Mouse (Mus musculus) lung, postnatal 14 days (tissue): ENCODE data around the gene Hoxa3.

Source experiments
- DNase-seq: peaks from one replicate; pipeline ENCODE4 v3.0.0; 2021

Hoxa3 gene

DNA sequence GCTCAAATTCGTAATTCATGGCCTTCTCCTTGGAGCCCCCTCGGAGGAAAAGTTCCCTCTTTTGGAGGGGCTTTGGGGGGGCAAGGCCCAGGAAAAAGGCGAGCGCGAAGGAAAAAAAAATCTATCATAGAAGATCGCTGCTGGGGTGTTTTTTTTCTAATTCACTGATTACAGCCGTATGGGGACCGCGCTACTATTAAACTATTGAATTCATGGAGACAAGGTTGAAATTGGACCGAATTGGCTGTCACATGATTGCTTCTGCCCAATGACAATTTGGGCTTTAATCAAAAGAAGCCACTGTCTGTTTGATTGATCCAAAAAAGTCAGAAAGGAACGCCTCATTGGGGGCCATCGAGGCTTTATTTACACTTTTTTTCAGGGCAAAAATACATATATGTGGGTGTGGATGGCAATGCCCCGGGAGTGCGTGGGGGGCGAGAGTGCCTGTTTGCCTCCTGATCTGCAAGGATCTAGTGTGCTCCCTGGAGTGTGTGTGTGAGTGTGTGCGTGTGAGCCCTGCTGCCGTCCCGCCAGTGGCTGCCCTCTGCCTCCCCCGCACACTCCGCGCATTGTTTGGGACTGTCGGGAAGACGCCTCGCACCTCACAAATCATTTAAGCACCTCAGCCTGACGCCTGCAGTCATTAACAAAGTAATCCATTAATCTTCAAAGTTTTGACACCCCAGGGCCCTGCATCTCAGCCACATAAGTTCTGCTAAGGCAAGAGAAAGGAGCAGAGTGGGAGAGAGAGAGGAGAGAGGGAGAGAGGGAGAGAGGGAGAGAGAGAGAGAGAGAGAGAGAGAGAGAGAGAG lies 48.3 kb downstream of the Hoxa3 start, which contains the start of gene Hoxa2:
Hoxa2 (minus strand) TSS at position 206 of the 815 bp plus-strand sequence.
- no peak for DNase-seq

DNA sequence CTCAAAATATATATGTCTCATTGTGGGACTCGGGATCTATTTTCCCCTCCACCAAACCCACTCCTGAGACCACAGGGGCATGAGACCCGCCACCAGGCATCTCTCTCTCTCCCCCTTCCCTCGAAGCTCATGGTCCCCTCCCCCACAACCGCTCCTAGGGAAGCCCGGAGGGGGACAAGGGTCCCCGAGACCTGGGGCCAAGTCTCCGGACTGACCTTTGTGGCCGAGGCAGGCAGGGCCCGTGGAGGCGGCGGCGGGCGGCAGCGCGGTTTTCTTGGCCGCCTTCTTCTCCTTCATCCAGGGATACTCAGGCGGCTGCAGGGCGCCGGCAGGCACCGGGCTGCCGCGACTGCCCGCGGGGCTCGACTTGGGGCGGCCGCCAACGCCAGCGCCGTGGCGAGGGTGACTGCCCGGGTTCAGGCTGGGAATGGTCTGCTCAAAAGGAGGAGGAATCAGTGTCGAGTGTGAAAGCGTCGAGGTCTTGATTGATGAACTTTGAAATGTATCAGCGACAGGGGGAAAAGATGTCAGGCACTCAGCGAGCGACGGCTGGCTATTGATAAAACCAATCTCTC lies 49.0 kb downstream of the Hoxa3 start:
- peak; percentile 38 for DNase-seq

- no peak for DNase-seq
These were observed 49.6 kb downstream of the Hoxa3 start for GRCm38 (mm10) chr6:52163366-52164031.

DNA sequence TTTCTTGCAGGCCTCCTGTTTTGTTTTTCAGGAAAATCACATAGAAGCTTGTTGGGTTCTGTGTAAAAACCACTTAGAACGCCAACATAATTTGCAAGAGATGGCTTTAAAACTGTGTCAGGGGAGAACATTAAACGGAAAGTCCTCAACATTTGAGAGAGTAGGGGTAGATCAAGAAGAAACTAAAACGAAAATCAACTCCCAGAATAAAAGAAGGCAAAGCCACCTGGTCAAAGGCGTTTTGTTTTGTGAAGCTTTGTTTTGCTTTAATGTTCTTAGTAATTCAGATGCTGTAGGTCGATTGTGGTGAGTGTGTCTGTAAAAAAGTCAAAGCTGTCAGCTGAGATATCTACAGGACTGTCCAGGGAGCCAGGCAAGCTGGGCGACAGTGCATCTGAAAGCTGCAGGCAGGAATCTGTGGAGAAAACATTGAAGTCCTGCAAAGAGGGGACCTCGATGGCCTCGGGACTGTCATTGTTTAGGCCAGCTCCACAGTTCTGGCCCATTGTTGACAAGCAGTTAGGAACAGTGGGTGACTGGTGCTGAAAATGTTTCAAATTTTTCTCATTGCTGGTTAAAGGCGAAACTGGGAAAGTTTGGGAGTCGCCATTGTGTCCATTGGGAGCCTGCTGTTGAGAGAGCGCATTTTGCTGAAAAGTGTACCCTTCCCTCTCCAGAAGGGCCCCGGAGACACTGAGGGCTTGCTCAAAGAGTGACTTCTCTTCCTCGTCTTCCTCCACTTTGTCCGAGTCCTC lies 50.3 kb downstream of the Hoxa3 start:
- no peak for DNase-seq

GRCm38 (mm10) chr6:52162093-52162380 lies 51.1 kb downstream of the Hoxa3 start:
- DNase-seq: peak; percentile 47

DNA sequence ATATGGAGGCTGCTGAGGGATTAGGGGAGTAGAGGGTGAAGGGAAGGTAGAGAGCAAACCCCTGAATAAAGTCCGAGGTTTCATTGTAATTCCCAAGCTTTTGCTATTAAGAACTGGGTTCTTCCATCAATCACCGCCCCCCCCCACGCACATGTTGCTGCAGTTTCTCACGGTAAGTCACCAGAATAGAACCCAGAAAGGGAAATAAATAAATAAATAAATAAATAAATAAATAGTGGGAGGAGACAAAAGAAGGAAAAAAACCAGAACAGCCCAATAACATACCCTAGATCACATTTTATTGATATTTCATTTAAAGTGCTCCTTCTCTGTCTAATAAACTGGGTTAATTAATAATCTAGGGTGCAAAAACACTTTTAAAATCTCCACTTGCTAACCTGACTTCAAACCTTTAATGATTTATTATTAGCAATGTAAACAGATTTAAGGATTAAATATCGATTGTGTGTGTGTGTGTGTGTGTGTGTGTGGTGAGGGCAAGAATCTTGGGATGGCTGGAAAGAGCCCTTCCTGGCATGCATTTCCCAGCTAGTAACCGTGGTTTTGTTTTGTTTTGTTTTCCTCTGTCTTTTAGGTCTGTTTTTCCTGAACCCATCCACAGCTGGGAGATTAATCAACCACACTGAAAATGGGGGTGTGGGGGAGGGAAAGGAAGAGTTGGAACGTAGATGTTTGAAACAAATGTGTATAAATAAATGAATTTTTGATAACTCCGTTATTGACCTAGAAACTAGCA lies 51.6 kb downstream of the Hoxa3 start:
- DNase-seq: no peak

DNA sequence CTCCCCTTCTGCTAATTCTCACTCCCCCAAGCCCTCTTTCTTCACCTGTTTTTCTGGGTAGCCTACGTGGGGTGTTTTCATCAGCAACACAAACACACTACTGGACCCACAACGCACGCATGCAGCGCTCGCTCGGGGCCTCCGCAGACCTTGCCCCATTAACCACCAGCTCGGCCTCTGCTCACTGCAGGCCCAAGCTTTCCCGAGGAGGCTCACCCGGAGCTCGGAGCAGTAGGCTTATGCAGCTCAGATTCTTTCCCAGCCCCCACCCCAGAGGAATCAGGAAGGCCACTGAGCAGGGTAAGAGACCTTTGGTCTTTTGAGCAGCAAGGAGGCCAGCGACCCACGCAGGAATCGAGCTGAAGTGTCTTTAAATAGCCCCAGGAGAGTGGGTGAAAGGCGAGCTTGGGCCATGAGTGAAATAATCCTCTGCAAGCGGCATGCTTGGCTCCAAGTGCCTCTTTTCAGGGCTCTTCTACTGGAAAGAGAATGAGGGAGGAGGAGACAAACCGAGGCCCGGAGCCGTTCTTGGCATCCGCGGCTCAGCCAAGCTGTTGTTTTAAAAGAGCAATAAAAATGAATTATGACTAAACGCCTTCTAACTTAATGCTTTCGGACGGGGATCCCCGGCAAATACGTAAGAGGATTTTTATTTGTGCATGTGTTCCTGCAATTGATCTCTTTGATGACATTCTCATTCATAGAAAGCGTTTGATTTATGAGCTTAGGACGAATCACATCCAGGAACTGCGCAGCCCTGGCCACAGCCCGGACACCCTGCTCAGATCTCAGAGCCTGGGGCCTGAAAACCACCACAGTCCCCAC lies 52.4 kb downstream of the Hoxa3 start:
- DNase-seq: peak; percentile 64

DNA sequence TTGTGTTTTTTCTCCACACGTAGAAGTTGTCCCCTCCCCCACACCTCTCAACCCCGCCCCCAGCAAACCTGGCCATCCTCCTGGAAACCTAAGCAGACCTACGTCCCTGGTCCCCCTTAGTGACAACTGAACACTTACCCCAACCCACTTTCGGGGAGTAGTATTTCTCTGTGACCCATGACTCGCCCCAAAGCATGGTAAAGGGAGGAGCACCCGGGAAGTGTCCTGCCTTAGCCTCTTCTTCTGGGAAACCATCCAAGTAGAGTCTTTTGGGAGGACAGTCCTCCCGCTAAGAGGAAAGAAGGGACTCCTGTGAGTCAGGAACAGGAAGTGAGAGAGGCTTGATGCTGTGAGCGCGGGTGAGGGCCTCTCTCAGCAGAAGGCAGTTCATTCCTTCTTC lies 53.2 kb downstream of the Hoxa3 start:
- DNase-seq: peak; percentile 44

- DNase-seq: peak; percentile 62
These were observed 53.9 kb downstream of the Hoxa3 start for GRCm38 (mm10) chr6:52159164-52159761.

GRCm38 (mm10) chr6:52158276-52159051 lies 54.7 kb downstream of the Hoxa3 start, which contains the start of gene Hoxa1:
Hoxa1 (minus strand) TSS chr6:52158317.
- DNase-seq: peak; percentile 83

DNA sequence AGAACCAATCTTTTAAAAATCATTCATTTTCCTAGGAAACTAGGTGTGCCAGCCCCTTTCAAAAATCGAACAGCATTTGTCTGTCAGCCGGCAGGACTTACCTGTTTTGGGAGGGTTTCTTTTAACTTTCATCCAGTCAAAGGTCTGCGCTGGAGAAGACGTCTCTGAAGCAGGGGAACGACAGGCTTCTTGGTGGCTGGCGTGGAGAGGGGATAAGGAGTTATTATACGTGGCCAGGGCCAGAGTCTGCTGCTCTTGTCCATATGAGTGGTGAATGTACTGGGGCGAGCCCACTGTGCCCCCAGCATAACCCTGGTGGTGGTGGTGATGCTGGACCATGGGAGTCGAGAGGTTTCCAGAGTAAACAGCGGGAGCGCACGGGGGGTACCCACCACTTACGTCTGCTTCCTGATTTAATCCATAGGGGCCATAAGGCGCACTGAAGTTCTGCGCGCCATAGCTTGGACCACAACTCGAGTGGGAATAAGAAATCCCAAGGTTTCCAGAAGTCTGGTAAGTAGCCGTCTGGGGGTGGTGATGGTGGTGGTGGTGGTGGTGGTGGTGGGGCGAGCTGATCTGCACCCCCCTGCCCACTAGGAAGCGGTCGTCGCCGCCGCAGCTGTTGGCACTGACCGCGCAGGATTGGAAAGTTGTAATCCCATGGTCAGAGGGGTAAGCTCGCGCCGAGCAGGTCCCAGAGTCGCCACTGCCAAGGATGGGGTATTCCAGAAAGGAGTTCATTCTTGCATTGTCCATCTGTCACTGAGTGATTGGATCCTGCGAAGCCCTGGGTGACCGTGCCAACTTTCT lies 55.5 kb downstream of the Hoxa3 start:
- DNase-seq: no peak

- no peak for DNase-seq
These were observed 56.5 kb downstream of the Hoxa3 start for GRCm38 (mm10) chr6:52156551-52157200.

DNA sequence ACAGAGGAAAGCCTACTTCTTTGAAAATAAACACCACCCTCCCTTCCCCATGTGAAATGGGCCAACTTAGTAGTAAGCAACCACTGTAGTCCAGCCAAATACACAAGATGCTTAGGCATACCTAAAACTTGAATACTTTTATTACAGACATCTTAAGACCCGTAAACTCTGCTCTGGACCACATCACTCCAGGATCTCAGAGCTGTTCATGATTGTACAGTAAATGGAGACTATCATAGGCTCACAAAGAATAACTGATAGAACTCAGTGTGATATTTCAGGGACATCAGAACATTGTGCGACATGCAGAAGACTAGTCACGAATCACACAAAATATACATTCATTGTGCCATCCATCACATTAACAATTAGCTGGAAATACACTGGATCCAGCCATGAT lies 57.7 kb downstream of the Hoxa3 start:
- DNase-seq: no peak

GRCm38 (mm10) chr6:52154044-52154443 lies 59.1 kb downstream of the Hoxa3 start:
- DNase-seq: no peak

- DNase-seq: no peak
These were observed 59.9 kb downstream of the Hoxa3 start for GRCm38 (mm10) chr6:52153270-52153669.

- DNase-seq: no peak
These were observed 60.6 kb downstream of the Hoxa3 start for GRCm38 (mm10) chr6:52152226-52153193.

GRCm38 (mm10) chr6:52151571-52151970 lies 61.6 kb downstream of the Hoxa3 start:
- DNase-seq: no peak
